Mouse (Mus musculus): ENCODE measurements around the gene Kank1.

GRCm38 (mm10) chr19:25438246-25438645, 201.5 kb downstream of the Kank1 start:
- TF ChIP-seq TAL1 (IDR thresholded peaks at IDR 0.05; ENCODE audit: low read length) (no peak), GATA1 (IDR thresholded peaks at IDR 0.05; ENCODE audit: low read length) (no peak)
